Mouse (Mus musculus) gastrocnemius, adult 8-10 months (tissue): ENCODE measurements at regions not wholly inside any gene's neighbourhood (a gene's known extent, or its start where the extent isn't known, plus 50 kb on each side); places are given as distances from the start of the nearest gene placed in this dataset.
"Not testable (repeated sequence)": the region's sequence is repeated elsewhere in the genome, so short reads cannot be mapped to it uniquely, and the experiment has no call there.

Experiments
- DNase-seq, 2 experiments: peaks; one replicate each; pipeline ENCODE4 v3.0.0; 2022; ENCODE audit warnings: low spot score in 2 of 2

- no peak for DNase-seq
These were observed 52.2 kb downstream of the Rhob start for GRCm38 (mm10) chr12:8447612-8448011.

- no peak for DNase-seq
These were observed 52.8 kb downstream of the Rhob start for GRCm38 (mm10) chr12:8447025-8447424.

GRCm38 (mm10) chr12:8444975-8445853 lies 54.6 kb downstream of the Rhob start:
- peak; percentile 80 for DNase-seq

GRCm38 (mm10) chr12:8443917-8444453 lies 55.8 kb downstream of the Rhob start:
- no peak for DNase-seq

GRCm38 (mm10) chr12:8443253-8443661 lies 56.6 kb downstream of the Rhob start:
- DNase-seq, result no peak

GRCm38 (mm10) chr12:8441275-8441674 lies 58.5 kb downstream of the Rhob start:
- no peak for DNase-seq

- DNase-seq, result no peak
These were observed 59.4 kb downstream of the Rhob start for GRCm38 (mm10) chr12:8440373-8440772.

- DNase-seq, result no peak
These were observed 59.9 kb downstream of the Rhob start for GRCm38 (mm10) chr12:8439957-8440356.

- DNase-seq, result no peak
These were observed 60.3 kb downstream of the Rhob start for GRCm38 (mm10) chr12:8439486-8439885.

GRCm38 (mm10) chr12:8438638-8439037 lies 61.2 kb downstream of the Rhob start:
- no peak for DNase-seq

- no peak for DNase-seq
These were observed 62.7 kb downstream of the Rhob start for GRCm38 (mm10) chr12:8436976-8437580.

- DNase-seq, result peak in 1 of 2 experiments; percentile 23
These were observed 63.3 kb downstream of the Rhob start for GRCm38 (mm10) chr12:8436553-8436952.

- not testable (repeated sequence) for DNase-seq
These were observed 64.0 kb downstream of the Rhob start for GRCm38 (mm10) chr12:8435651-8436348.

GRCm38 (mm10) chr12:8428228-8428990 lies 71.4 kb downstream of the Rhob start:
- no peak for DNase-seq

- no peak for DNase-seq
These were observed 75.3 kb downstream of the Rhob start for GRCm38 (mm10) chr12:8424515-8424914.

GRCm38 (mm10) chr12:8422676-8423075 lies 77.1 kb downstream of the Rhob start:
- DNase-seq, result no peak

GRCm38 (mm10) chr12:8421271-8421567 lies 78.6 kb downstream of the Rhob start:
- DNase-seq, result no peak

GRCm38 (mm10) chr12:8420511-8421270 lies 79.1 kb downstream of the Rhob start:
- DNase-seq, result no peak

- DNase-seq, result no peak
These were observed 80.9 kb downstream of the Rhob start for GRCm38 (mm10) chr12:8418890-8419289.

- no peak for DNase-seq
These were observed 82.5 kb downstream of the Rhob start for GRCm38 (mm10) chr12:8417127-8417790.
